Mouse (Mus musculus) neural tube, embryonic 15.5 days (tissue): ENCODE measurements around the gene Ccdc137. TPM values are rescaled to one million over a fixed set of nuclear protein-coding genes. Genes with fewer than 3 reads are reported as not detected.
A peak's percentile ranks its signal among the peaks of the same experiment; 100 is the strongest.

Source experiments
- ATAC-seq: fragments of 200-750 bp; cut with Nextera tagmentation; 2 replicates; pipeline ENCODE4 v1.8.0; 2017; ENCODE audit warnings: mild to moderate bottlenecking, moderate TSS enrichment, moderate library complexity; ENCODE audit not compliant: low FRiP score
- H3K27ac ChIP-seq: fragments of 300-500 bp; sonication (generic); replicated peaks from 2 replicates; pipeline ENCODE4 v1.5.1; 2015; ENCODE audit warnings: mild to moderate bottlenecking, inconsistent platforms
- H3K27me3 ChIP-seq: fragments of 300-500 bp; sonication (generic); replicated peaks from 2 replicates; pipeline ENCODE4 v1.6.1; 2015; ENCODE audit warnings: inconsistent platforms
- H3K36me3 ChIP-seq: fragments of 300-500 bp; sonication (generic); 2 replicates; pipeline ENCODE4 v1.6.1; 2015; ENCODE audit warnings: inconsistent platforms
- H3K4me1 ChIP-seq: fragments of 300-500 bp; sonication (generic); 2 replicates; pipeline ENCODE4 v1.6.1; 2015; ENCODE audit warnings: inconsistent platforms
- H3K4me2 ChIP-seq: fragments of 300-500 bp; sonication (generic); 2 replicates; pipeline ENCODE4 v1.6.1; 2015; ENCODE audit warnings: inconsistent platforms, mild to moderate bottlenecking, moderate library complexity
- H3K4me3 ChIP-seq: fragments of 300-500 bp; sonication (generic); replicated peaks from 2 replicates; pipeline ENCODE4 v1.5.1; 2015; ENCODE audit warnings: mild to moderate bottlenecking, inconsistent platforms
- H3K9ac ChIP-seq: fragments of 300-500 bp; sonication (generic); replicated peaks from 2 replicates; pipeline ENCODE4 v1.6.1; 2015; ENCODE audit warnings: mild to moderate bottlenecking, inconsistent platforms
- H3K9me3 ChIP-seq: fragments of 300-500 bp; sonication (generic); replicated peaks from 2 replicates; pipeline ENCODE4 v1.6.1; 2016; ENCODE audit warnings: inconsistent platforms
- WGBS: fragments of 180-500 bp; shearing (Covaris S2); methylation state at CpG from one replicate; pipeline ENCODE4 v1.1.7; 2015; ENCODE audit warnings: mixed read lengths; 5-methylcytosine and 5-hydroxymethylcytosine counted together
- polyA plus RNA-seq: library from polyadenylated mRNA; unstranded; fragments of >200 nt; fragmentation: Nextera tagmentation; extraction: Ambion mirVana; gene quantifications from 2 replicates; pipeline ENCODE4 v1.2.1, GENCODE M21; 2015

The Ccdc137 gene
- polyA plus RNA-seq, 1 experiment from 2014 or later = 24.5 TPM

GRCm38 (mm10) chr11:120465521-120465920, 7.6 kb downstream of the Ccdc137 start:
- Histone ChIP-seq H3K27me3 (no peaks in the 10 kb centered on the region), H3K4me1 (peaks cover 38% of the 10 kb centered on the region), H3K4me2 (peak overlapping the region; percentile 93; the same call in 1 of the 2 replicates), H3K9me3 (no peaks in the 10 kb centered on the region), H3K4me3 (no peak overlapping the region), H3K36me3 (peaks cover 59% of the 10 kb centered on the region), H3K27ac (no peak overlapping the region), H3K9ac (no peak overlapping the region)
- WGBS = 95% methylated on average over 4 of the region's 4 CpGs
- ATAC-seq = no peak

- Histone ChIP-seq H3K9ac (peak within 1 kb of the TSS; percentile 96), H3K4me1 (peaks cover 33% of the 10 kb centered on the region), H3K36me3 (peaks cover 60% of the 10 kb centered on the region), H3K4me2 (peak within 1 kb of the TSS; percentile 93), H3K27ac (peak within 1 kb of the TSS; percentile 91), H3K9me3 (no peaks in the 10 kb centered on the region), H3K27me3 (no peaks in the 10 kb centered on the region), H3K4me3 (peak within 1 kb of the TSS; percentile 97)
- under 1% methylated on average over 53 of the region's 54 CpGs for WGBS
- peak; percentile 100 for ATAC-seq
These were observed 9.3 kb downstream of the Ccdc137 start, which contains the start of gene Arl16 for GRCm38 (mm10) chr11:120467051-120467735. Gene Arl16, minus strand, starts transcription at chr11:120467607.

DNA sequence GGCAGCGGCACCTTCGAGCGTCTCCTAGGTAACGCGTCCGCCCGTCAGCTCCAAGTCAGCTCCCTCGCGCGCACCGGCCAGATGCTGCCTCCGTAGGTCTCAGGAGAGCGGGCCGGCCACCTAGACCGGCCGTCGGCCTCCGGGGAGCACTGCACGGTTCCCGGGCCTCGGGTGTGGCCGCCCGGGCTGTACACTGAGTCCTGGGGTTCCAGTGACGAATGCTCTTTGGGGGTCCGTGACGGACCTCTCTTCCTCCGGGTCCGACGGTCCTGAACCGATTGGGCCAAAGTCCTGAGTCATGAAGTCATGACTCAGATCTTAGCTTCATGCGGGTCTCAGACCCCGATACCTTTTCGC, 9.8 kb downstream of the Ccdc137 start:
- no peaks in the 10 kb centered on the region for H3K27me3 ChIP-seq
- peaks cover 33% of the 10 kb centered on the region for H3K4me1 ChIP-seq
- peak overlapping the region; percentile 93 for H3K4me2 ChIP-seq
- no peaks in the 10 kb centered on the region for H3K9me3 ChIP-seq
- 1% methylated on average over 33 of the region's 33 CpGs for WGBS
- H3K9ac ChIP-seq = peak overlapping the region; percentile 96
- ATAC-seq = no peak; the same call in 1 of the 2 replicates
- H3K36me3 ChIP-seq = peaks cover 60% of the 10 kb centered on the region
- peak overlapping the region; percentile 97 for H3K4me3 ChIP-seq
- peak overlapping the region; percentile 78 for H3K27ac ChIP-seq

GRCm38 (mm10) chr11:120472052-120472451, 14.1 kb downstream of the Ccdc137 start:
- H3K4me1 ChIP-seq = peaks cover 18% of the 10 kb centered on the region
- no peak overlapping the region for H3K27ac ChIP-seq
- H3K4me2 ChIP-seq = no peak overlapping the region
- no peak overlapping the region for H3K4me3 ChIP-seq
- H3K9ac ChIP-seq = no peak overlapping the region
- over 99% methylated on average over 6 of the region's 6 CpGs for WGBS
- ATAC-seq = no peak
- no peaks in the 10 kb centered on the region for H3K27me3 ChIP-seq
- H3K36me3 ChIP-seq = peaks cover 76% of the 10 kb centered on the region
- no peaks in the 10 kb centered on the region for H3K9me3 ChIP-seq

DNA sequence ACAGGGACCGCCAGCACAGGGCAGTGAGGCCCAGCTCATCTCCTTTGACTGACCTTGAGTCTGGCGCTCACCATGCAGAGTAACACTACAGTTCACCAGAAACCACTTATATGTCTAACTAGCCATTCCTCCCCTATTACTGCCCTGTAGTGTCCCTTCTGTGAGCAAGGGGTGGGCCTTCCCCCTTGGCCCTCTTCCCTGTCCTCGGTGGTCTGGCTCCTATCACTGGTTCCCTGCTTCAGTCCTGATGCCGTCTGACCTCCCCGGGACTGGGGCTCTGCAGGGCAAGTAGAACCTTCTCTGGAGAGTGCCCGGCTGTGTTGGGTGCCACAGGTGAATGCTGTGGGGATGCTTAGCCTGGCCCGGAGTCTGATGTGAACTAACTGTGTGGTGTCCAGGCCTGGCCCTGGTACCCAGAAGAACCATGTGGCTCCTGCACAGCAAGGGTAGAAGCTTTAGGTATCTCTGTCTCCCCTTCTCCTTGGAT, 25.6 kb downstream of the Ccdc137 start:
- peaks cover 20% of the 10 kb centered on the region for H3K4me1 ChIP-seq
- peak overlapping the region; percentile 91; the same call in 1 of the 2 replicates for H3K27ac ChIP-seq
- peaks cover 69% of the 10 kb centered on the region for H3K36me3 ChIP-seq
- H3K4me2 ChIP-seq = peak overlapping the region; percentile 79
- WGBS = 89% methylated on average over 7 of the region's 7 CpGs
- H3K9me3 ChIP-seq = no peaks in the 10 kb centered on the region
- H3K9ac ChIP-seq = peak overlapping the region; percentile 86
- H3K27me3 ChIP-seq = no peaks in the 10 kb centered on the region
- ATAC-seq = no peak
- H3K4me3 ChIP-seq = peak overlapping the region; percentile 95

DNA sequence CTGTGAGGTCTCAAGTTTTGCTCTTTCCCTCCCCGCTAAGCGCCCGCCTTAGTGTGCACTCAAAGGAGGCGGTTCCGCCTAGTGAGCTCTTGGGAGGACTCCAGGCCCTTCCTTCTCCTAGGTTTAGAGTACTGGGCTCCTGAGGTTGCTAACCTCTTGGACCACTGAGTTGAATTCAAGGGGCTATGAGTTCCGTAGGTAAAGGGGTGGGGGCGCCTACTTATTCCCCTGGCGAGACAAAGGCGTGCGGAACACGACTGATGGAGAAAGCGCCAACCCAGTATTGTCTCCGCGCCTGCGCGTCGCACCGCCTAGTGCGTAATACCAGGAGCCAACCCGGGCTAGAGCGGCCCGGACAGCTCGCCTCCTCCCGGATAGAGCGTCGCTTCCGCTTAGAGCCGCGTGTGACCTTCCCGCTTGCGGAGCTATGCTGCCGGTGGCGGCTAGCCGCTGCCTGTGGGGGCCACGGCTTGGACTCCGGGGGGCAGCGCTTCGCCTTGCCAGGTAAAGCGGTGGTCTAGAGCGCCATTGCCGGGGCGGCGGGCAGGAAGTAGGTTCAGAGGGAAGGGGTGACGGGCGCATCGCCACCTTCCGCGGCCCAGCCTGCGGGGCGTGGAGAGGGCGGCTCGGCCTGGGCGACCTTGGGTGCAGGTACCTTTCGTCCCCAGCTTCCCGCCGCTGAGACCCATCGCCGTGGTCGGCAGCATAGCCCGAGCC, 26.5 kb downstream of the Ccdc137 start, which contains the start of gene Mrpl12:
TSS of gene Mrpl12 (plus strand) at position 349 of the 717 bp plus-strand sequence.
- Histone ChIP-seq H3K4me3 (peak within 1 kb of the TSS; percentile 95), H3K4me1 (peaks cover 21% of the 10 kb centered on the region), H3K4me2 (peak within 1 kb of the TSS; percentile 79), H3K36me3 (peaks cover 68% of the 10 kb centered on the region), H3K27ac (peak within 1 kb of the TSS; percentile 91), H3K9ac (peak within 1 kb of the TSS; percentile 86), H3K27me3 (no peaks in the 10 kb centered on the region), H3K9me3 (no peaks in the 10 kb centered on the region)
- WGBS = under 1% methylated on average over 56 of the region's 60 CpGs
- peak; percentile 97 for ATAC-seq

DNA sequence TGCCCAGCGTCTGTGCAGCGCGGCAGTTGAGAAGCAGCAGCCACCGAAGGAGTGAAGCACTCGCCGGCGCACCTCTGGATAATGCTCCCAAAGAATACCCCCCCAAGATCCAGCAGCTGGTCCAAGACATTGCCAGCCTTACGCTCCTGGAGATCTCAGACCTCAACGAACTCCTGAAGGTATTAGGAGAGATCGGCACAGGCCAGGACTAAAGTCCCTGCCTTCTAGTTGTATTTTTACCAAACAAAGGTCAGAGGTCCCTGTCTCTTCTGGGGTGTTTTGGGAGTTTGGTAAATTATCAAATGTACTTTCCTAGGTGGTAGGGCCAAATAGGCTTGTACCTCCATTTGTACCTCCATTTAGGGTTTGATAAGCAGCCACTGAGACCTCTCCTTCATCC, 27.3 kb downstream of the Ccdc137 start:
- Histone ChIP-seq H3K4me2 (peak overlapping the region; percentile 79), H3K9ac (peak overlapping the region; percentile 86), H3K4me1 (peaks cover 26% of the 10 kb centered on the region), H3K9me3 (no peaks in the 10 kb centered on the region), H3K27me3 (no peaks in the 10 kb centered on the region), H3K36me3 (peaks cover 61% of the 10 kb centered on the region), H3K27ac (peak overlapping the region; percentile 91; the same call in 1 of the 2 replicates), H3K4me3 (peak overlapping the region; percentile 95)
- ATAC-seq = no peak
- WGBS = 11% methylated on average over 10 of the region's 10 CpGs

GRCm38 (mm10) chr11:120488516-120488915, 30.6 kb downstream of the Ccdc137 start:
- no peak for ATAC-seq
- no peaks in the 10 kb centered on the region for H3K9me3 ChIP-seq
- no peak overlapping the region for H3K4me3 ChIP-seq
- peaks cover 31% of the 10 kb centered on the region for H3K36me3 ChIP-seq
- H3K27me3 ChIP-seq = no peaks in the 10 kb centered on the region
- peaks cover 54% of the 10 kb centered on the region for H3K4me1 ChIP-seq
- no peak overlapping the region for H3K27ac ChIP-seq
- 79% methylated on average over 4 of the region's 4 CpGs for WGBS
- no peak overlapping the region for H3K9ac ChIP-seq
- H3K4me2 ChIP-seq = no peak overlapping the region

DNA sequence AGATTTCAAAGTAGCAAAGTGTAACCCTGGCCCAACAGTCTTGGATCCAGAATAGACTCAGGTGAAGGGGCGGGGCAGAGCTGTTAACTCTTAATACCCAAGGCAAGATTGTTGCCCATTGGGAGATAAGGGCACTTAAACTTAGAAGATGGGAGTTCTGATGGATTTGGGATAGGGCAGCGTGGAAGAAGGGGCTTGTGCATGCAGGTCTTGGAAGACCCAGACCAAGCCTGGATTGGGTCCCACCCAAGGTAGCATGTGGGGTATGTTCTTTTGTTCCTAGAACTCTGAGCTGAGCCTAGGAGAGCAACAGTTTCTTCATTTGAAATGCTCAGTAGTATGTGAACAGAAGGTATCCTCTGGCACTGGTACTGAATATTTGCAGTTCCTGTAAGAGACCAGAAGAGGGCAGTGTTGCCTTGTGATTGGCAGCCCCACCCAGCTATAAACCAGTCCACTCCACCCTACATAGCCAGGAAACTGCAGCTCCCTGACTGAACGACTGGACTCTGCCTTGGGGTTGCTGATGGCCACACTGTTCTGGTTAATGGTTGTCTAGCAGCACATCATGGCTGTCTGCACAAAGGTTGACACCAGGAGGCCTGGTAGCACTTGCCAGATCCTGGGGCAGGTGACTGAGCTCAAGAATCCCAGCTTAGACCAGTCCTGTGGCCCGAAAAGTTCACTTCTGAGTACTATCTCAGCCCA, 31.3 kb downstream of the Ccdc137 start:
- WGBS = 65% methylated on average over 4 of the region's 4 CpGs
- H3K9me3 ChIP-seq = no peaks in the 10 kb centered on the region
- H3K4me3 ChIP-seq = no peak overlapping the region
- H3K27ac ChIP-seq = peak overlapping the region; percentile 63
- peaks cover 29% of the 10 kb centered on the region for H3K36me3 ChIP-seq
- no peaks in the 10 kb centered on the region for H3K27me3 ChIP-seq
- H3K4me2 ChIP-seq = no peak overlapping the region
- ATAC-seq = no peak
- H3K4me1 ChIP-seq = peaks cover 54% of the 10 kb centered on the region
- H3K9ac ChIP-seq = no peak overlapping the region

DNA sequence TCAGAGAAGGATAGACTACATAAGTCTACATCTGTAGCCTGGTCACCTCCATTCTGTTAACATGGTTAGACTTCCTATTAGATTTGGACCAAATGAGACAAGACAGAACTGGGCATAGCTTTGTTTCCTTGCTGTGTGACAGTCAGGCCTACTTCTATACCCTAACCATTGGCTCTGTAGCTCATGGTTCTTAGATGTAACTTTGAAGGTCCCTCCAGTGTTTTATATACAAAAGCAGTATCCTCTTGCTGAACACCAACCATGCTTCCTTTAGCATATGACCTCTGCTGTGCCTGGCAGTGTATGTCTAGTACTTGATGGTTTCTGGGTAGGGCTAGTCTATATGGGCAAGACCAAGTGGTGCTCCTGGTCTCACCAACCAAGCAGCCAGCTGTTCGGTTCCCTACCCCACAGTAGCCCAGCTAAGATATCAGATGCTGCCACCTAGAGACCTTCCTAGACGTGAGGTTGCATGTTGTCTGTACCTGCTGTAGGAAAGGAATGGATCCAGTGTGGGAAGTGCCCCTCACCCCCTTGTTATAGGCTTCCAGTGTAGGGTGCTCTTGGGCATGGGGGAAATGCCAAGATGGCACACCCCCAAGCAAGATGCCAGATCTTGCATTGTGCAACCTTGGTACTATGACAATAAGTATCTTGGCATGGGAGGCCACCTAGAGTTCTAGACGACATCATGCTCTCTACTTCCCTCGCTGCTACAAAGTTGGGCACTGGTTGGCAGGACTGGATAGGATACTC, 32.6 kb downstream of the Ccdc137 start:
- H3K27ac ChIP-seq = peak overlapping the region; percentile 83

More for the DNA sequence above, 32.6 kb downstream of the Ccdc137 start:
- H3K4me1 ChIP-seq = peaks cover 49% of the 10 kb centered on the region
- peaks cover 40% of the 10 kb centered on the region for H3K36me3 ChIP-seq
- no peak for ATAC-seq
- H3K4me3 ChIP-seq = 0 out of 2 replicates have a peak overlapping the region, but pooled peaks have one; percentile 99
- no peaks in the 10 kb centered on the region for H3K9me3 ChIP-seq
- no peaks in the 10 kb centered on the region for H3K27me3 ChIP-seq
- WGBS = 36% methylated on average over 4 of the region's 4 CpGs
- no peak overlapping the region for H3K9ac ChIP-seq
- H3K4me2 ChIP-seq = peak overlapping the region; percentile 99; the same call in 1 of the 2 replicates
